Mouse (Mus musculus): ENCODE data around the gene Cdc5l. TPM values are rescaled to one million over a fixed set of nuclear protein-coding genes. Genes with fewer than 3 reads are reported as not detected.

The Cdc5l gene
- polyA plus RNA-seq, 1 experiment: not detected

- H3K4me3 ChIP-seq (ENCODE audit: insufficient read depth, low read depth, low read length): no peak overlapping the region
- no peak for TF ChIP-seq POLR2A (IDR thresholded peaks at IDR 0.05; ENCODE audit: insufficient read depth, low read depth, low read length)
- TF ChIP-seq CTCF (IDR thresholded peaks at IDR 0.05; ENCODE audit: insufficient read depth, low read depth, low read length): no peak
- H3K27ac ChIP-seq (ENCODE audit: insufficient read depth, low read depth, low read length): no peak overlapping the region
- H3K4me1 ChIP-seq (ENCODE audit: control insufficient read depth, insufficient read depth, low read length): no peaks in the 10 kb centered on the region
- WGBS: 79% methylated on average over 7 of the region's 7 CpGs
Observed at GRCm38 (mm10) chr17:45364871-45365270, 68.7 kb downstream of the Cdc5l start.

DNA sequence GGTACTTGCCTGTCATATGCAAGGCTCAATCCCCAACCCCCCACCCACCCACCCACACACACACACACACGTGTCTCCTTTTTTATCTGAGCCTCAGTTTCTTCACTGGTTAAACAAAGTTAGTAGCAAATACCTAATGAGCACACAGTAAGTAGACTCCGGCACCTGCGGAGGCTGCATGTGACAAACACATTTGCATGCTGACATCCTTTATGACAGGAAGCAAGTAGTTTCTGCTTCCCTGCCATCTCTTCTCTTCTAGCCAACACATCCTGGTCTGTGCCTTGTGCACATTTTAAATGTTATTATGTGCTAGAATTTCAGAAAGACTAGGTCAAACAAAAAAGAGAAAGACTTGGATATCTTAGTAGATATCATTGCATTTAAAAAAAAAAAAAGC is 72.6 kb downstream of the Cdc5l start:
- Histone ChIP-seq H3K27ac (ENCODE audit: insufficient read depth, low read depth, low read length) (no peak overlapping the region), H3K4me1 (ENCODE audit: control insufficient read depth, insufficient read depth, low read length) (no peaks in the 10 kb centered on the region), H3K4me3 (ENCODE audit: insufficient read depth, low read depth, low read length) (no peak overlapping the region)
- TF ChIP-seq POLR2A (IDR thresholded peaks at IDR 0.05; ENCODE audit: insufficient read depth, low read depth, low read length) (no peak), CTCF (IDR thresholded peaks at IDR 0.05; ENCODE audit: insufficient read depth, low read depth, low read length) (no peak)
- WGBS: 93% methylated on average over 3 of the region's 3 CpGs

GRCm38 (mm10) chr17:45359443-45359842 is 74.1 kb downstream of the Cdc5l start:
- no peak overlapping the region for H3K4me3 ChIP-seq (ENCODE audit: insufficient read depth, low read depth, low read length)
- no peak overlapping the region for H3K27ac ChIP-seq (ENCODE audit: insufficient read depth, low read depth, low read length)
- 79% methylated on average over 5 of the region's 5 CpGs for WGBS
- TF ChIP-seq POLR2A (IDR thresholded peaks at IDR 0.05; ENCODE audit: insufficient read depth, low read depth, low read length) (no peak), CTCF (IDR thresholded peaks at IDR 0.05; ENCODE audit: insufficient read depth, low read depth, low read length) (no peak)
- H3K4me1 ChIP-seq (ENCODE audit: control insufficient read depth, insufficient read depth, low read length): no peaks in the 10 kb centered on the region

GRCm38 (mm10) chr17:45356431-45356830 is 77.1 kb downstream of the Cdc5l start:
- WGBS: 90% methylated on average over 9 of the region's 9 CpGs
- H3K4me3 ChIP-seq (ENCODE audit: insufficient read depth, low read depth, low read length): no peak overlapping the region

DNA sequence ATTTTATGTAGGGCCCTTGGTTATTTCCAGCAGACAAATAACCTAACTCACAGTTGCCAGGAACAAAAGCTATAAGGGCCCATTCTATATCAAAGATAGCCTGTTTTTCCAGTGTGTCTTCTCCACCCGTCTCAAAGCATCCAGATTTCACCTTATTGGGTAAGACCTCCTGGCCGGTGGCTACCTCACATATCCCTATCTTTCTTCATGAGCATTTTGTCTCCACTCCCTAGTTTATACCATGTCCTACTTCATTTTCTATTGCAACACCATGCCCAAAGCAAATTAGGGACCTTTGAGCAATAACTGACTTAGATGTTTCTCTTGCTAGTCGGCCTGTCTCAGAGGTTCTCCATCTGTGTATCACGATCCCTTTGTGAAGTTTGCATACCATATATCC is 85.6 kb downstream of the Cdc5l start:
- H3K4me1 ChIP-seq (ENCODE audit: control insufficient read depth, insufficient read depth, low read length): no peaks in the 10 kb centered on the region
- TF ChIP-seq POLR2A (IDR thresholded peaks at IDR 0.05; ENCODE audit: insufficient read depth, low read depth, low read length) (no peak), CTCF (IDR thresholded peaks at IDR 0.05; ENCODE audit: insufficient read depth, low read depth, low read length) (no peak)
- no peak overlapping the region for H3K4me3 ChIP-seq (ENCODE audit: insufficient read depth, low read depth, low read length)
- 95% methylated on average over 4 of the region's 4 CpGs for WGBS
- no peak overlapping the region for H3K27ac ChIP-seq (ENCODE audit: insufficient read depth, low read depth, low read length)

More at GRCm38 (mm10) chr17:45356431-45356830, 77.1 kb downstream of the Cdc5l start:
- H3K4me1 ChIP-seq (ENCODE audit: control insufficient read depth, insufficient read depth, low read length): peaks cover 2% of the 10 kb centered on the region; the same call in 1 of the 2 replicates
- TF ChIP-seq POLR2A (IDR thresholded peaks at IDR 0.05; ENCODE audit: insufficient read depth, low read depth, low read length) (no peak), CTCF (IDR thresholded peaks at IDR 0.05; ENCODE audit: insufficient read depth, low read depth, low read length) (no peak)
- H3K27ac ChIP-seq (ENCODE audit: insufficient read depth, low read depth, low read length): no peak overlapping the region

Other genes starting within 250 kb of the Cdc5l start
- gene Spats1, start 41.7 kb upstream of the Cdc5l start, polyA plus RNA-seq (2012; ENCODE audit: insufficient read depth, insufficient read length, low replicate concordance, missing spikeins): not detected in 2 replicates
- gene Aars2, start 73.1 kb upstream of the Cdc5l start, polyA plus RNA-seq (2012; ENCODE audit: insufficient read depth, insufficient read length, low replicate concordance, missing spikeins): not detected in 2 replicates
- gene Tcte1, start 89.7 kb upstream of the Cdc5l start, polyA plus RNA-seq (2012; ENCODE audit: insufficient read depth, insufficient read length, low replicate concordance, missing spikeins): not detected in 2 replicates
- gene Tmem151b, start 115.9 kb upstream of the Cdc5l start, polyA plus RNA-seq (2012; ENCODE audit: insufficient read depth, insufficient read length, low replicate concordance, missing spikeins): 126 TPM in 1 of 2 replicates, not detected in the other
- not detected in 2 replicates for gene Nfkbie, start 122.0 kb upstream of the Cdc5l start, polyA plus RNA-seq (2012; ENCODE audit: insufficient read depth, insufficient read length, low replicate concordance, missing spikeins)
- gene Slc35b2, start 130.1 kb upstream of the Cdc5l start, polyA plus RNA-seq (2012; ENCODE audit: insufficient read depth, insufficient read length, low replicate concordance, missing spikeins): not detected in 2 replicates
- 1,037 and 1,562 TPM in 2 replicates for gene Hsp90ab1, start 139.5 kb upstream of the Cdc5l start, polyA plus RNA-seq (2012; ENCODE audit: insufficient read depth, insufficient read length, low replicate concordance, missing spikeins)
- gene Slc29a1, start 165.9 kb upstream of the Cdc5l start, polyA plus RNA-seq (2012; ENCODE audit: insufficient read depth, insufficient read length, low replicate concordance, missing spikeins): not detected in 2 replicates
- gene Mymx, start 168.4 kb upstream of the Cdc5l start, polyA plus RNA-seq (2012; ENCODE audit: insufficient read depth, insufficient read length, low replicate concordance, missing spikeins): not detected in 2 replicates
- gene Capn11, start 225.6 kb upstream of the Cdc5l start, polyA plus RNA-seq (2012; ENCODE audit: insufficient read depth, insufficient read length, low replicate concordance, missing spikeins): not detected in 2 replicates

All from olfactory bulb, adult 2 months (tissue).